Mouse (Mus musculus) layer of hippocampus, postnatal 14 days (tissue): ENCODE results near the gene Apobec2. TPM values are rescaled to one million over a fixed set of nuclear protein-coding genes. Genes with fewer than 3 reads are reported as not detected.
"Not testable (repeated sequence)": the region's sequence is repeated elsewhere in the genome, so short reads cannot be mapped to it uniquely, and the experiment has no call there.

Experiments used
- DNase-seq, 2 experiments: peaks; one replicate each; pipeline ENCODE4 v3.0.0; 2021 to 2022; ENCODE audit warnings: low spot score in 2 of 2, mixed read lengths in 1 of 2
- long read RNA-seq, 2 experiments: library from polyadenylated mRNA; stranded (forward); transcript quantifications; one replicate each; pipeline ENCODE4 v2.0.0; 2021
- total RNA-seq, 2 experiments: library from RNA; stranded (reverse); gene quantifications; 2 replicates each; pipeline ENCODE4 v1.2.3; 2021

The Apobec2 gene
- under 1 TPM; 0.30 to 0.45 TPM for total RNA-seq
- long read RNA-seq, experiment 1, result 0 reads
- long read RNA-seq, experiment 2, result 0 reads

DNA sequence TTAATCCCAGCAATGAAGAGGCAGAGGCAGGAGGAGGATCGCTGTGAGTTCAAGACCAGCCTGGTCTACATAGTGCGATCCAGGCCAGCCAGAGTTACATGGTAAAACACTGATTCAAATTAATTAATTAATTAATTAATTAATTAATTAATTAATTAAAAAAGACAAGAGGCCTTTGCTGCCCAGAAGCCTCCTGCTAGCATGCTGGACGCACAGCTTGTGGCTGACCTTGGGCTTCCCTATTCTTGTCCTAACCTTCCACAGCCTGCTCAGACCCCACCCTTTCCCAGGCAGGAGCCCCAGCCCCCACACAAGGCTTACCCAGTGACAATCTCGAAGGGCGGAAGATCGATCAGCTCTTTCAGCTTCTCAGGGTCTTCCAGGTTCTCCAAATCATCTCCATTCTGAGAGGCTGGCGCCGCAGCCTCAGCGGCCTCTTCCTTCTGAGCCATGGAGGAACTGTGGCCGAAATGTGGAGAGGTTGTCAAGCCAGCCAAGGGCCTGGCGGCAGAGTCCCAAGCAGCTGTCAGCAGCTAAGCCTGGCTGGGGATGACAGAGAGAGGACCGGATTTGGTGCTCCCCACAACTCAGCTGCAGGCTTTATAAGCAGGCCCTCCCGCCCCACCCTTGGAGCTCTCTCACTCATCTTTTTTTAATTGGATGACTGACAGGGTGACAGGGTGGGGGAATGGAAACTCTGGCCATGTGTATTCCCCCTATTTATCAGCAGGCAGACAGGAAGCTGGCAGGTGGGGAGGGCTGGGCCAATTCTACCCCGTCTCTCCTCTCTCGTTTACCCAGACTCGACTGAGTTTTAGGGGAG is at the start of gene Apobec2:
Gene Apobec2 (minus strand): TSS at position 773 of the 823 bp plus-strand sequence.
- DNase-seq, result no peak

DNA sequence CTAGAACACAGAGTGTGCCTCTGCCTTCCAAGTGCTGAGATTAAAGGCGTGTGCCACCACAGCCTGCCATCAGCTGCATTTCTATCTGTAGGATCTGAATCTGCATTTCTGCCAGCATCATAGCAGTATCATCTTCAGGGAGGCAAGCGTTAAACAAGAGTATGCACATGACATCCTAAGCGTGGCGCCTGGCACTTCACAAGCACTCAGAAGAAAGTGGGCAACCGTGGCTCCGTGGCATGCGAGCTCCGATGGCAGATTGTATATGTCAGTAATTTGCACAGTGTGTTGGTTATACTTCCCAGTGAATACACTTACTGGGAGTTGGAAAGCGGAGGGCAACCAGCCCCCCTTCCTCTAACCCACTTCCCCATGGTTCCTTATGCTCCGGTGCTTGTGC is 47.2 kb upstream of the Apobec2 start:
- DNase-seq, result no peak

DNA sequence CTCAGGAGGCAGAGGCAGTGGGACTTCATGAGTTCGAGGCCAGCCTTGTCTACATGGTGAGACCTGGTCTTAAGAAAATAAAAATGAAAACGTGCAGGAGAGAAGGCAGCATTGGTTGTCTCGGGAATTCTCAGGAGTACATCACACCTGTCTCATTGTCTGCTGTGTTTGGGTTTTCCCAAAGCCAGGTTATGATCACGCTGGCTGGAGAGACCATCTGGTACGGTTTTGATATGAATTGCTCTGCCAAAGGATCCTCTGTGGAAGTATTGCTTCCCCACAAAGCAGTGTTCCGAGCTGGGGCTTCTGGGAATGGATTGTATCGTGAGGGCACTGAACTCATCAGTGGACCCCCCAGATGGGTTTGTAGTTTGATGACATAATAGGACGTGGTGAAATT is 42.7 kb upstream of the Apobec2 start:
- no peak for DNase-seq

DNA sequence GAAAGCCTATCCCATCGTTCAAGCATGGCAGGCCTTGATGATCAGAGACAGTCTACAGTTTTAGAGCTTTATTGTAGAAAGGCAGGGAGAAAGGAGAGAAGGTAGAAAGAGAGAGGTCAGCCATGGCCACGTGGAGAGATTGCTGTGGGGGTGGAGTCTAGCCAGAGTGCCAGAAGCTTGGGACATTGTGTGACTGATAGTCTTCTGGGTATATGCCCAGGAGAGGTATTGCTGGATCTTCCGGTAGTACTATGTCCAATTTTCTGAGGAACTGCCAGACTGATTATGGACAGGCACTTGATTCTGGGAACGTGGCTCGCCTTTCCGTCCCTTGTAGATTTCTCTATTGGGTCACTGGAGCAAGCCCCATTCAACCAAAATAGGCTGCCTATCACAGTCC is 41.6 kb upstream of the Apobec2 start:
- DNase-seq, result not testable (repeated sequence)

DNA sequence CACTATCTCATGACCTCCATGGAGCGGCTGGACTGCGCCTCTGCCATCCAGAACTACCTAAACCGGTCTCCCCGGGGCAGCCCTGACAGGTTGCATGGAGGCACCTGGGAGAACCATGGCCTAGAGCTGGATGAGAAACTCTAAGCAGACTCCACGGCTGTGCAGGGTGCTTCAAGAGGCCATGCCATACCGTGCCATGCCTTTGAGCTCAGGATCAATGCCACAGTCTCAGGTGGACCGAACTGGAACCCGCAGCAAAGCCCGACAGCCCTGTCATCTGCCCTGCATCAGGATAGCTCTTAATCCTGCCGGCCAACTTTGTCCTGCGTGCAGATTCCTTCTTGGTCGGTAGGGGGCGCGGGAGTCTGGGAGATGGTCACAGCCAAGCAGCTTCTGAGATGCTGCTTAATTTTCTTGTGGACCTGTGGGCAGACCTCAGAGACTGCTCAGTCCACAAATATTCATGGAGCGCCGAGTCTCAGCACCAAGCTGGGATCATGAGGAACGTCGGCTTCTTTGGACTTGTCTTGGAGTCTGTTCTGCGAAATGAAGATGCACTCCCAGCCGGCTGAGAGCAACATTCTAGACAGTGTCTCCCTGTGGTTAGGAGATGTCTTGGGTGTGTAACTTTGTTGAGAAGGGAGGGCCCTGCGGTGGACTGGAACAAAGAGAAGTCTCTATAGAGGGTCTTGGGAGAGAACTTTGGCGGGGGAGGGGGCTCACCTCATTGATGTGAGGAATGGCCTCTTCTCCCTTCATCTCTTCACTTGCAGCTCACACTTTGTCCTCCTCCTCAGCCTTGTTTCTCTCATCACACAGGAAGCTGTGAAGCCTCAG is 34.9 kb upstream of the Apobec2 start:
- peak; percentile 85 to 88 for DNase-seq

DNA sequence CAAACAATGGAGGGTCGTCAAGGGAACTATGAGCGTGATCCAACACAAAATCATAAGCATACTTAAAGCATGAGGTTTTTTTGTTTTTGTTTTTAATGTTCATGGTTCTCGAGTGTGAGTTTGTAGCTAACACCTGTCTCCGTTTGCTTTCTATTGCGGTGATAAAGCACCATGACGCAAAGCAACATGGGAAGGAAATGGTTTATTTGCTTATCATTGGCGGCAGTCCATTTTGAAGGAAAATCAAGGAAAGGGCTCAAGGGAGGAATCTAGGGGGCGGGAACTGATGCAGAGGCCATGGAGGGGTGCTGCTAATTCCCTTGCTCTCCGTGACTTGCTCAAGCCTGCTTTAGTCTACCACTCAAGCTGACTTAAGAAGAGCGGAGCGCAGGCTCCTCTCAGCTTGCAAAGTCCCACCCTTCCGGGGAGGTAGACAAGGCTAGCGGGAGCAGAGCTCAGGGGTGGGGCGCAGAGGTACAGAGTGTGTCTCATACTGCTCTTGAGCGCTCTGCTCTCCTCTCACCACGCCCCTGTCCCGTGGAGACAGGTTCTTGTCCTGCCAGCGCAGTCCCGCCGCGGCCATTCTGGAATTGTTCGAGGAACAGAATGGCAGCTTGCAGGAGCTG is 34.2 kb upstream of the Apobec2 start:
- DNase-seq, result no peak

DNA sequence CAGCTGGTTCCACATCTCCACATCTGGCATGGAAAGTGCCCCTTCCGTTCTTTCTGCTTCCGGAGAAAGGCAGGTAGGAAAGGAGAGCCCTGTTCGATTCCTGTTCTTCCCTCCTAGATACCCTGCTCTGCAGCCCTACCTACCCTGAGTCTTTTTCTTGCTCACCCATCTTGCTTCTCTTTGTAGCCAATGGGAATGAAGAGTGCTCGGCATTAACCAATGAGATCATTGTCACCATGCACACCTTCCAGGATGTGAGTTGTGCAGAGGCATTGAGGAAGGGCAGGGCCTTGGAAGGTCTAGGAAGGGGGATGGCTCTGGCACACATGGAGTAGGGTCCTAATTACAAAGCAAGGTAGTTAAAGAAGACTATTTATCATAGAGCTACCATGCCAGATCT is 30.7 kb upstream of the Apobec2 start:
- no peak for DNase-seq

DNA sequence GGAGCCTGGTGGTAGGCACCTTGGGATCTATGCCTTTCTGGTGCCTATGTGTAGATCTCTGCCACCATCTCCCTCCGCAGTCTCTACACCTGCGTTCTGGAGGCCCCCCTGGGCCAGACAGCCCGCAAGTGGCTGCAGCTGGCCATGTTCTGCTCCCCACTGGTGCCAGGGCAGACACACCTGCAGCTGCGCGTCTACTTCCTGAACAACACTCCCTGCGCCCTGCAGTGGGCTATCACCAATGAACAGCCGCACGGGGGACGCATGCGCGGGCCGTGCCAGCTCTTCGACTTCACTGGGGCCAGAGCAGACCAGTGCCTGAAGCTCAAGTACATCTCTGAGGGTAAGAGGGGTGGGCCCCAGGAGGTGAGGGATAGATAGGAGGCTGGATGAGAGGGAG is 29.4 kb upstream of the Apobec2 start:
- no peak for DNase-seq

DNA sequence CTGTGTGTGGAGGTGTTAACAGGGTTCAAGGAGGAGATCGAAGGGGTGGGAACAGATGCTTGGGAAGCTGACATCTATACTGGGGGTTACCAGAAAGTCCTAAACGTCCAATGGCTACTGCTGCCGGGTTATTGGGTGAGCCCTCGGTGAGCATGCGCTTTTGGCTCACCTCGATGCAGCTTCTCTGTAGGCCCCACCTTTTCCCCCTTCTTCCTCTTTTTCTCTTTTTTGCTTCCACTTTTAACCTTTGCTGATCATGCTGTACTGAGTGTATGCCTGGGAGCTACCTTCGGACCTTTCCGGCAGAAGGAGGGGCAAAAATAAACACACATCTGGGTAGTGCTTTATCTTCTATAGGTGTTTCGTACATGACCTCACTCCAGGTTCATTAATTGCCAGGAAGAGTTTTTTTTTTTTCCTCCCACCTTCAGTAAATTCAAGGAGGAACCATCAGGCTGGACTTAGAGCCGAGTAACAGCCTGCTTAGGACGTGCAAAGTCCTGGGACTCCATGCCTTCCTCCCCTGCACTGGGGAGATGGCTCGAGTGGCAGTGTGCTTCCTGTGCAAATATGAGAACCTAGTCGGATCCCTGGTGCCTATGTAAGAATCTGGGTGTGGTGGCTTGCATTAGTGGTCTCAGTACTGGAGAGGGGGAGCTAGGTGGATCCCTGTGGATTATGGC is 25.4 kb upstream of the Apobec2 start:
- DNase-seq, result no peak

DNA sequence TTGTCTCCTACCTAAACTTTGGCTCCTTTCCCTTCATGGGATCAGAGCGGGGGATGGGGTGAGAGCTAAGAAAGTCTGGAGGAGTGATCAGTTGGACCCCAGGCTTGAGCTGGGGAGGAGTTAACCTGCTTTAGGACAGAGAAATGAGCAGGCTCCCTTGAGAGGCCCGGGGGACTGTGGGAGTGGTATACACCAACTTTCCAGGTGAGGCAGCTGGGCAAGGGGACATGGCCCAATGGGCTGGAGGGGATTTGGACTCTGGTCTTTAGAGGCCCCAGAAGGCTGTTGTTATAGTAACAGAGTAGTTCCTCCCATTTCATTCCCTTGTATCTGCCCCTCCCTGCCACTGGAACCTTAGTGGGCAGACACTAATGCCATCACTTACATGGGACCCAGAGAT is 23.2 kb upstream of the Apobec2 start:
- DNase-seq, result no peak

DNA sequence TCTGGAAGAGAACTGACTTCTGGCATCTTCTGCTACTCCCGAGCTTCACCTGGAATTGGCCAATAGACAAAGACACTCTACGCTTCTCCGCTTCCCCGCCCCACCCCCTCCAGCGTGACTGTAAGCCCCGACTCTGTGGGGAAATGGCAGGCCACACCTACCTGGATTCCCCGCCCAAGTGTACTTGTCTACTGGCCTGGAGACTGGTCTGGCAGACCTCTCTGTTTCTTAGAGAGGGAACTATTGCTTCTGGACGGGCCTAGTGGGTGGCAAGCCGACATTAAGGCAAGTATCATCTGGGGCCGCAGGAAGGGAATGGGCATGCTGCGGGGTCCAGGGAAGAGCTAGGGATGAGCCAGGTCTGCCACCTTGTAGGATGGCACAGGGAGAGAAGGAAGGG is 22.0 kb upstream of the Apobec2 start, which contains the start of gene Unc5cl:
Gene Unc5cl (plus strand): TSS at position 214 of the 400 bp plus-strand sequence.
- no peak for DNase-seq

DNA sequence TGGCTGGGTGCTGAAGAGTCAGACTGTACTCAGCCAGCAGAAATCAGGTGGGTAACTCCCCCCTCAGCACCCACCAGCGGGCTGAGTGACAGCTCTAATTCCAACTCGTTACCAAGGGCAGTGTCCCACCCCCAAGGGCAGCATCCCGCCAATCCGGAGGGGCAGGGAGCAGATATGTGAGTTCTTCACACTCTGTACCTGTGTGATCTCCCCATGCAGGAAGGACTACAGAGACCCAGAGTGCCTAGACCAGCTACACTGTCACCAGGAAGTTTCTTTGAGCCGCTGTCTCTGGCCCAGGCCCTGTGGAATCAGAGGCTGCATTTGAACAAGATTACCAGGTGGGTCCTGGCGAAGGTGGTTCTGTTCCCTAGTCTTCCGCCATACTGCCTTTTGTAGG is 21.5 kb upstream of the Apobec2 start:
- DNase-seq, result no peak

DNA sequence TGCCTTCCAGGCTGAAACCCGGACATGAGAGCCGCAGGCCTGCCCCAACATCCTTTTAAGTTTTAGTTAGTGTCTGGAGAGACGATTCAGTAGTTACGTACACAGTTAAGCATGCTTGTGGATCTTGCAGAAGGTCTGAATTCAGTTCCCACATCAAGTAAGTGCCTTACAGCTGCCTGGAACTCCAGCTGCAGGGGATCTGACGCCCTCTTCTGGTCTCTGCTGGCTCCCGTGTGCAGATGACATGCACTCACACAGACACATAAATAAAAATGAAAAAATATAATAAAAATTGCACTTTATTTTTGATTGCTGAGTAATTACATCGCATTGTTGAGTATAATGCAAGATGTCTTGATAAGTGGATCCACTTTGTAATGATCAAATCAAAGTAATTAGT is 20.8 kb upstream of the Apobec2 start:
- no peak for DNase-seq

DNA sequence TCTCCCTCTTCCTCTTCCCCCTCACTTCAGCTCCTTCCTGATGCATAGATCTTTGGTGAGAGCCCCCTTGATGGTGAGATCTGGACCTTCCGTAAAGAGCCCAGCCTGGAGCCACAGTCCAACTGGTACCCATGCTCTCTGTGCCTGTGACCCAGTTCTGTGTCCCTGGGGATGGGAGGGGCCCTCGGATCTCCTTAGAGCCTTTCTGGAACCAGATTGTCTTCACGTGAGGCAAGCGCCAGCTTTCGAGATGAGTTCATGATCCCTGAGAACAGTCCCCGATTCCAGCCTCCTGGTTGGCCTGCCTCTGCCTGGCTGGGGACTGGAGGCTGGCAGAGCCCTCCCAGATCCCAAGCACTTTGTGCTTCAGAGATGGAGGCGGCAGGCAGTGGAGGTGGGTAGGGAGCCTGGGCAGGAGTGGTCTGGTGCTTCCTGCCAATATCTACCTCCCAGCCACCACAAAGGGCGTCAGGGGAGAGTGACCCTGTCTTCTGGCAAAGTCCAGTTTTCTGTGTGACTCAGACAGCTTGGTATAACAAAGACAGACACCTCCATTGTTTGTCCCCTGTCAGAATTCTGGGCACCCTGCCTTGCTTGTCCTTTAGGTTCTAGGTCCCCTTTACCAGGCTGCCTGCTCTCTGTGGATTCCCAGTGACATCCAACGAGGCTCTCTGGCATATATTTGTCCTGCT is 19.2 kb upstream of the Apobec2 start:
- no peak for DNase-seq

DNA sequence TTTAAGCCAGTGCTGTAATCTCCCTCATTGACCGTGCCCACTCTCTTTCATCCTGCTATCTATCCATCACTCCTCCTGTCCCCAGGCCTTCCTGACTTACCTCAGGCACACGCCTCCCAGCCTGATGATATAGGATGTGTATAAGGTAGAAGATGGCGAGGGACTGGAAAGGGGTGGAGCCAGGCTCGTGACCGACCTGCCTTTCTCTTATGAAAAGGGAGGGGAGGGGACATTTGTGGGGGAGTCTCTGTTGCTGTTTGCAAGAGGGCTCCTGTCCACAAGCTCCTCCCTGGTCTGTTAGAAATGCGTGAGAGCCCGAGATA is 18.6 kb upstream of the Apobec2 start, which contains the start of gene Tspo2:
Gene Tspo2 (minus strand): TSS at position 170 of the 323 bp plus-strand sequence.
- DNase-seq, result no peak

DNA sequence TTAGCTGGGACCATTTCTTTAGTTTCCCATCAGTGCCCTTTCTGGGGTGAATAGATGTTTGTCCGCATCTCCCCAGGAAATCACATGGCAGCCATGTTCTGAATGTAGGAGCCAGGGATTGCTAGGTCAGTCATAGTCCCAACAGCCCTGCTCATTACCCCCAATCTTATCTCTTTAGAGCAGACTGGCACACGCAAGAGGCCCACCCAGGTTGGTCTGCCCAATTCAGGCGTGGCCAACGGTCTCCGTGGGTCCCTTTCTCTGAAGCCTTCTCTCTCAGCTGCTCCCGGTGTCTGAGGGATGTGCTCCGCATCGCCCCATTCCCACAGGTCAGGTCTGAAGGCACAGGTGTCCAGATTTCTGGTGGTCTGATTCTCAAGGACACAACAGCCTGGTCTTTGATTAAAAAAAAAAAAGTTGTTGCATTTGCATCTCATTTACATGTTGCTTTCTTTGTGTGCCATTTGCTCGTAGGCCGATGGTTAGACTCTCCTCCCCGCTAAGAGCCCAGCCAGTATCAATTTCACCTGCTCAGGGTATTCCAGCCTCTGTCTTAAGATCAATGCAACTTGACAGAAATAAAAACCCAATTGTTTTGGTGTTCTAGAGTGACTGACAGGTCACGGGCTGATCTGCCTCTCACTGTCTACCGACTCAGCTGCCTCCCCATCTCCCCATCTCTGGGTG is 18.1 kb upstream of the Apobec2 start:
- no peak for DNase-seq

DNA sequence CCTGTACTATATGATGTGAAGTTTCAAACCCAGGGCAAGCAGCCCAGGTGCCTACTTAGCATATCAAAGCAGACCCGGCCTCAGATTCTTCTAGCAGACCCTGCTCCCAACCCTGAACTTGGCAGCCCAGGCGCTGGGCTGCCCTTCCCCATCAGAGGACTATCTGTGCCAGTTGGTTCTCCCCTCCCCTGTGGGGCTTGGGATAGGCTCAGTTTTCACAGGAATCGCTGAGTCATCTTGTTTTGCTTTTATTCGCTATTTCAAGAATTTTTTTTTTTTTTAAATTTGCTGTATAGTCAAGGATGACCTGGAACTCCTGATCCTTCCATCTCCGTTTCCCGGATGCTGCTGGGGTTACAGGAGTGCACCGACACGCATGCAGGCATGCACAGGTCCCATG is 14.9 kb upstream of the Apobec2 start:
- no peak for DNase-seq

DNA sequence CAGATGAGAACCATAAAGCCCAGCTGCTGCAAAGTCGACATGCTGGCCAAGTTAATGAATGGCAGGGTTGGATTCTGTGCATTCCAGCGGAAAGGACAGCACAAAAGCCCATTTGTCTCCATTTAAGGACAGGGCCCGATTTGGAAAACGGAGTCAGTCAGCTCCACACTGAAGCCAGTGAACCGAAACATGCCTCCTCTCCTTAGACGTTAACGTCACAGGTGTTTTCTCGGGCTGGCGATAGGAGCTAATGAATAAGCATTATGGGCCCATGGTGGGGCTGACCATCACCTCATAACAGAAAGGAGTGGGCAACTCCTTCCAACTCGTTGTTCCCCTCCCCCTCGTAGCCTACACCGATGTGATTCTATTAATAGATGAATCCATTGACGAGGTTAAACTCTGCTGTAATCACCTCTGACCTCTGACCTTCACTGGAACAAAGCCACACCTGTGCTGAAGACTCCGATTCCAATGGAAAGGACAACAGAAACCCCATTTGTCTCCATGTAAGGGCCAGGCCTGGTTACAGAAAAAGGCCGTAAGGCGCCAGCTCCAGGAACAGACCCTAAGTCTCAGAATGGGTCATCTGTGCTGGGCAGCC is 10.9 kb upstream of the Apobec2 start:
- DNase-seq, result no peak

DNA sequence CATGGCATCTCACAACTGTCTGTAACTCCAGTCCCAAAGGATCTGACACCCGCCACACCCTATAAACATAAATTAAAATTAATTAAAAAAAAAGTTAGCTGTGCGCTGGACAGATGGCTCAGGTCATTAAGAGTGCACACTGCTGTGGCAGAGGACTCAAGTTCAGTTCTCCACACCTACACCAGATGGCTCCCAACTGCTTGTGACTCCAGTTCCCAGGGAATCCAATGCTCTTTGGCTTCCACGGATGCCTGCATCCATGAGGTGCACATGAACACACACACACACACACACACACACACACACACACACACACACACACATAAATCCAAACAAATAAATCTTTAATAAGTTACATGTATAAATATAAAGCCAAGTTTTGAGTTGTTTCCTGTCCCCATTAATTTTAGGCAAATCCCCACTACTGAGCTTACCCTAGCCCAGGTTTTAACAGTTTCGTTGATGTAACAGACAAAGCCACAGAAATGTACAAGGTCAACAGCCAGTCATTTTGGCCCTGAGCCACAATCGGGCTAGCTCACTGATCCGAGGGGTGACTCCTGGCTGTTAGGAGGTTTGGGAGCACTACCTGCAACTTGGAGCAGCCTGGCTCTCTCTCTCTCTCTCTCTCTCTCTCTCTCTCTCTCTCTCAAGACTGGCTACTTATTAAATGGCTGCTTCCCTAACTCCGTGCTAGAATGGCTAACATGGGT is 10.2 kb upstream of the Apobec2 start:
- no peak for DNase-seq
